Mouse (Mus musculus): ENCODE measurements at regions not wholly inside any gene's neighbourhood (a gene's known extent, or its start where the extent isn't known, plus 50 kb on each side); places are given as distances from the start of the nearest gene placed in this dataset.

DNA sequence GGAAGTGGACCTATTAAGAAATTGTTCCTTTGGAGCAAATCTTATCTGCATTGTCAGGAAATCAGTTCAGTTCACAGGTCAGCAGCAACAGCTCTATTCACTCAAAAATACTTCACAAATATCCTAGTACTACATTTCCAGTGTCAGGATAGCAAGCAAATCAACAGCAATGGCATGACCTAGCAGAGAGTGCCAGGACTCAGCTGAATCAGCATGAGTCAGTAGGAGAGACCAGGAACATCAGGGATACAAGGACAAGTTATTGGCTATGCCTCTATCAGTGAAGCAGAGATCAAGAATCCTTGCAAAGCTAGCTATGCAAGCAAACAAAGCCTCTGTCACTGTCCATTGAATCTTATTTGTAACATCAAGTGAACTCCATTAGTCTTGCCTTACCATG, 1036.8 kb upstream of the Celf2 start:
- no peak for TF ChIP-seq CTCF (IDR thresholded peaks at IDR 0.05; ENCODE audit: low read depth)
- TF ChIP-seq EP300 (IDR thresholded peaks at IDR 0.05; ENCODE audit: low read depth), result no peak
